Mouse (Mus musculus) MEL (cell line): ENCODE measurements at regions not wholly inside any gene's neighbourhood (a gene's known extent, or its start where the extent isn't known, plus 50 kb on each side); places are given as distances from the start of the nearest gene placed in this dataset.

Source experiments
- BHLHE40 ChIP-seq: IDR thresholded peaks from 2 replicates; pipeline ENCODE4 v1.6.1; 2012; ENCODE audit warnings: low read depth, mild to moderate bottlenecking, inconsistent platforms, low read length, improper control_type of control experiment, borderline replicate concordance
- CHD2 ChIP-seq: IDR thresholded peaks from 2 replicates; pipeline ENCODE4 v1.6.1; 2011; ENCODE audit warnings: low read length, improper control_type of control experiment
- CTCF ChIP-seq, 3 experiments: IDR thresholded peaks in 2 of 3; conservative IDR thresholded peaks in 1 of 3; 2 replicates each; pipeline ENCODE4 v1.5.1; 2011 to 2012; ENCODE audit warnings: low read length in 3 of 3, low read depth in 2 of 3, mild to moderate bottlenecking in 2 of 3, improper control_type of control experiment in 1 of 3, inconsistent platforms in 1 of 3, mixed read lengths in 1 of 3, moderate library complexity in 1 of 3; ENCODE audit not compliant: control insufficient read depth in 1 of 3, insufficient read depth in 1 of 3, poor library complexity in 1 of 3, severe bottlenecking in 1 of 3
- ELF1 ChIP-seq: IDR thresholded peaks from 2 replicates; pipeline ENCODE4 v1.6.1; 2014; ENCODE audit warnings: low read depth, mild to moderate bottlenecking, inconsistent platforms, low read length, improper control_type of control experiment, moderate library complexity
- GABPA ChIP-seq: IDR thresholded peaks from 2 replicates; pipeline ENCODE4 v1.6.1; 2012; ENCODE audit warnings: low read depth, mild to moderate bottlenecking, inconsistent platforms, low read length, improper control_type of control experiment, moderate library complexity
- GATA1 ChIP-seq: IDR thresholded peaks from 2 replicates; pipeline ENCODE4 v1.6.1; 2011; ENCODE audit warnings: low read depth, low read length, improper control_type of control experiment
- JUND ChIP-seq: IDR thresholded peaks from 2 replicates; pipeline ENCODE4 v1.6.1; 2011; ENCODE audit warnings: low read depth, mild to moderate bottlenecking, improper control_type of control experiment, low read length
- MAX ChIP-seq: IDR thresholded peaks from 2 replicates; pipeline ENCODE4 v1.6.1; 2011; ENCODE audit warnings: low read length, improper control_type of control experiment
- POLR2A ChIP-seq, 2 experiments: IDR thresholded peaks; 2 replicates each; pipeline ENCODE4 v1.6.1; 2011 to 2012; ENCODE audit warnings: low read length in 2 of 2, mild to moderate bottlenecking in 2 of 2, control low read depth in 1 of 2, improper control_type of control experiment in 1 of 2, low read depth in 1 of 2, moderate library complexity in 1 of 2; ENCODE audit not compliant: control insufficient read depth in 1 of 2, insufficient read depth in 1 of 2, poor library complexity in 1 of 2
- SIN3A ChIP-seq: IDR thresholded peaks from 2 replicates; pipeline ENCODE4 v1.6.1; 2012; ENCODE audit warnings: low read length, improper control_type of control experiment, inconsistent platforms
- TCF12 ChIP-seq: IDR thresholded peaks from 2 replicates; pipeline ENCODE4 v1.6.1; 2014; ENCODE audit warnings: low read depth, mild to moderate bottlenecking, inconsistent platforms, low read length, improper control_type of control experiment, moderate library complexity
- USF1 ChIP-seq: IDR thresholded peaks from 2 replicates; pipeline ENCODE4 v1.6.1; 2014; ENCODE audit warnings: low read depth, mild to moderate bottlenecking, inconsistent platforms, low read length, improper control_type of control experiment, moderate library complexity
- ZC3H11A ChIP-seq: IDR thresholded peaks from 2 replicates; pipeline ENCODE4 v1.6.1; 2012; ENCODE audit warnings: low read depth, mild to moderate bottlenecking, inconsistent platforms, low read length, improper control_type of control experiment

DNA sequence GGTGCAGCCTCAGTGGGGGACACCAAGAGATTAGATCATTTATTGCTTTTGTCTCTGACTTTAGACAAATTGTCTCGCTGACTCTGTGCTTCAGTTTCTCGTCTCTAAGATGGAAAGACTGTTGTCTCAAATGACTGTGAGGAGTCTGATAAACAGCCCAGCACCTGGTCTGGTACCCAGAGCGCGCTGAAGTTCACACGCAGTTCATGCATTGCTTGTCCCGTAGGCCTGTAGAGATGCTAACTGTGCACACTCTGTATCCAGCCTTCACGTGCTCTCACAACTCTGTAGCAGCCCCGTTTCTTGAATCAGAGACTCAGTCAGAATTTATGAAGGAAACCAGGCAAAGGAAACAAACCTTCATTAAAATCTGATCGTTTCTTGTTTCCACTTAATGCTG is 116.7 kb downstream of the Ackr3 start:
- TF ChIP-seq JUND (no peak), TCF12 (no peak), USF1 (no peak), SIN3A (no peak), CTCF (IDR thresholded peaks at IDR 0.05 in 2 of 3, conservative IDR thresholded peaks at IDR 0.05 in 1 of 3; ENCODE audit: control insufficient read depth in 1 of 3, insufficient read depth in 1 of 3, low read depth in 2 of 3, low read length in 3 of 3, poor library complexity in 1 of 3, severe bottlenecking in 1 of 3) (no peak), ELF1 (no peak), BHLHE40 (no peak), GATA1 (no peak), ZC3H11A (no peak), POLR2A (IDR thresholded peaks at IDR 0.05; ENCODE audit: control insufficient read depth in 1 of 2, insufficient read depth in 1 of 2, low read depth in 1 of 2, low read length in 2 of 2, poor library complexity in 1 of 2) (no peak), GABPA (no peak), MAX (no peak), CHD2 (no peak)
